Mouse (Mus musculus): ENCODE data around the gene Bsg. TPM values are rescaled to one million over a fixed set of nuclear protein-coding genes. Genes with fewer than 3 reads are reported as not detected.
A peak's percentile ranks its signal among the peaks of the same experiment; 100 is the strongest.

Gene Bsg
- polyA plus RNA-seq, 1 experiment from 2014 or later, result 1,041 TPM

DNA sequence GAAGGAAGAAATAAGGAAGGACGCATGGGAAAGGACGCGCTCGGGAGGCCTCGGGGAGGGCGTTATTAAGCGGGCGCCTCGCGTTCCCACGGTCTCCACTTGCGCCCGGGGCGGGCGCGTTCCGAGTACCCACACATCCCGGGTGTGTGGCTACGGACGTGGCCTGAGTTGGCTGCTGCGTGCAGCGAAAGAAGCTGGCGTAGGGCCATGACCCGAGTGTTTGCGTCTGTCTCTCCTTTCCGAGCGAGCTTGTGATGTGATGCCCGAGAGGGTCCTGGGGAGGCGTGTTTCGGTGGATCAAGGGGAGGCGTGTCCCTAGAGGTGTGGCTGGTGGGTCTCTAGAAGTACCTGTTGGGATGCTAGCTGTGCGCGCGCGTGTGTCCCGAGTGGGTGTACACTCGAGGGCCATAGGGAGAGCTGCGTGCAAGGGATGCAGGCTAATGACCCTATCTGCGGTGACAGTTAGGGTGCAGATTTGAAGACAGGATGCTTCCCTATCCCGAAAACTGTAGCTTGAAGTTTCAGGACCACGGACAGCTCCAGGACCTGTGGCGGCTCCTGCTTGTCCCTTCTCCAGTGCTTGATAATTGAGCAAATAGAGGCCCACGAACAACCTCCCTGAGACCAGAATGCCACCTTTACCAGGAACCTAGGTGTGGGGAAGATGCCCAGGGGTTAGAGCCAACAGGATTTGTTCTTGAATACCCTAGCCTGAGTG lies 13.5 kb downstream of the Bsg start:
- H3K9me3 ChIP-seq (replicated peaks; ENCODE audit: control insufficient read depth, low read length), result no peaks in the 10 kb centered on the region
- 4% methylated on average over 43 of the region's 43 CpGs for WGBS
- no peak overlapping the region for H3K9ac ChIP-seq (ENCODE audit: low read length)
- no peak for ATAC-seq (ENCODE audit: insufficient read depth, low FRiP score)
- H3K27me3 ChIP-seq (ENCODE audit: control insufficient read depth, insufficient read depth, low read length), result peaks cover 41% of the 10 kb centered on the region
- H3K27ac ChIP-seq (ENCODE audit: low read length), result no peak overlapping the region
- peak overlapping the region; percentile 63 for H3K4me3 ChIP-seq (replicated peaks; ENCODE audit: low read length)
- H3K4me1 ChIP-seq (ENCODE audit: control insufficient read depth, insufficient read depth, low read length), result peaks cover 14% of the 10 kb centered on the region
- H3K36me3 ChIP-seq (ENCODE audit: control insufficient read depth, insufficient read depth, low read length), result no peaks in the 10 kb centered on the region
- peak overlapping the region; percentile 95 for H3K4me2 ChIP-seq (ENCODE audit: low read depth, low read length)

DNA sequence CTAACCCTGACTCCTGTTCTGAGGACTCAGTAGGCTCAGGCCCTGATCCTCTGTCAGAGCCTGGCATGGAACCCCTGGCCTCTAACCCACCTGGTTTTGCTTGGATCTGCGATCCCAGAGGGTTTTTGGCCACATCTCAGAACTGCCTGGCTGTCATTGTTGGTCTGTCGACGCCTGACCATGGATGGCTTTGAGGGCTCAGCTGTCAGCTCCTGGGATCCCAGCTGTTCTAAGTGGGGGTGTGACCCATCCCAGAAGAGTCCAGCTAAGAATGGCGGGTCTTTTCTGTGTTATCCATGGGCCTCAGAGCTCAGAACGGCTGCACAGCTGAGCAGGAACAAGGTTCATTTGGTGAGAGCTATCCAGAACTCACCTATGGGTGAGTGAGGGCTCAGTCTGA lies 16.8 kb downstream of the Bsg start:
- Histone ChIP-seq H3K4me2 (ENCODE audit: low read depth, low read length) (no peak overlapping the region), H3K27me3 (ENCODE audit: control insufficient read depth, insufficient read depth, low read length) (peaks cover 21% of the 10 kb centered on the region), H3K4me1 (ENCODE audit: control insufficient read depth, insufficient read depth, low read length) (peaks cover 13% of the 10 kb centered on the region), H3K36me3 (ENCODE audit: control insufficient read depth, insufficient read depth, low read length) (no peaks in the 10 kb centered on the region), H3K9ac (ENCODE audit: low read length) (no peak overlapping the region), H3K4me3 (replicated peaks; ENCODE audit: low read length) (no peak overlapping the region), H3K27ac (ENCODE audit: low read length) (no peak overlapping the region), H3K9me3 (replicated peaks; ENCODE audit: control insufficient read depth, low read length) (no peaks in the 10 kb centered on the region)
- WGBS, result 59% methylated on average over 5 of the region's 5 CpGs
- no peak for ATAC-seq (ENCODE audit: insufficient read depth, low FRiP score)

DNA sequence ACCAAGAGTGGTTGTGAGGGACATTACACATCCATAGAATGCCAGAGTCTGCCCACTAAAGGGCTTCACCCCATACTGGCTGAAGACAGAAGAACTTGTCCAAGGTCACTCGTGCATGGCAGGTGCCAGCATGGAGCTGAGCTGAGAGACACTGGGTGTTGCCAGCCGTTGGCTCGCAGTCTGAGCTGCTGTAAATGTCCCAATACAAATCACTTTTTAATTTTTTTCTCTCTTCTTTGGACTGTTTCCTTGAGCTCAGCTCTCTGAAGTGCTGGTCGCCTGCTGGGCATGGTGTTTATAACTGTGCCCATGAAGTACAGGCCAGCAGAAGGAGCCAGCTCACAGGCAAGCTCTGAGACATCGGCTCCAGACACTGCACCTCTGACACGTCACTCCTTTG lies 18.8 kb downstream of the Bsg start:
- Histone ChIP-seq H3K27ac (ENCODE audit: low read length) (no peak overlapping the region), H3K9me3 (replicated peaks; ENCODE audit: control insufficient read depth, low read length) (no peaks in the 10 kb centered on the region), H3K4me3 (replicated peaks; ENCODE audit: low read length) (no peak overlapping the region), H3K9ac (ENCODE audit: low read length) (no peak overlapping the region), H3K27me3 (ENCODE audit: control insufficient read depth, insufficient read depth, low read length) (peaks cover 4% of the 10 kb centered on the region), H3K4me1 (ENCODE audit: control insufficient read depth, insufficient read depth, low read length) (no peaks in the 10 kb centered on the region), H3K4me2 (ENCODE audit: low read depth, low read length) (no peak overlapping the region), H3K36me3 (ENCODE audit: control insufficient read depth, insufficient read depth, low read length) (no peaks in the 10 kb centered on the region)
- 63% methylated on average over 6 of the region's 6 CpGs for WGBS
- no peak for ATAC-seq (ENCODE audit: insufficient read depth, low FRiP score)

DNA sequence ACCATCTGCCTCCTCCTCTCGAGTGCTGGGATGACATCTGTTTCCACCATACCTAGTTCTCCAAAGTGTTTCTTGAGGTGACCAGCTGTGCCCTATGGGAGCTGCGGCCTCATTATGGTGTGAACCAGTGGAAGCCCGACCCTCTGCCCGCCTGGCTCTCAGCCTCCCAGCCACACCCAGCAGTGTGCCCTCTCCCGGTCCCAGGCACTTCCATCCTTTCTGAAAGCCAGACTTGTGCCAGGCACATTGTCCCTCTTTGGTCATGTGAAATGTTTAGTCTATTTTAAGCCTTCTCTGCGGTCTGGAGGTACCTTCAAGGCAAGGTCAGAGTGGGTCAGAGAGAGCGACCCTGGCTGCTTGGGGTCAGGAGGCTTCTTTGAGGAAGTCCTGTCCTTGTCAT lies 19.4 kb downstream of the Bsg start:
- H3K9ac ChIP-seq (ENCODE audit: low read length), result no peak overlapping the region
- H3K9me3 ChIP-seq (replicated peaks; ENCODE audit: control insufficient read depth, low read length), result no peaks in the 10 kb centered on the region
- no peak overlapping the region for H3K4me3 ChIP-seq (replicated peaks; ENCODE audit: low read length)
- no peaks in the 10 kb centered on the region for H3K4me1 ChIP-seq (ENCODE audit: control insufficient read depth, insufficient read depth, low read length)
- H3K4me2 ChIP-seq (ENCODE audit: low read depth, low read length), result no peak overlapping the region
- ATAC-seq (ENCODE audit: insufficient read depth, low FRiP score), result no peak
- H3K27me3 ChIP-seq (ENCODE audit: control insufficient read depth, insufficient read depth, low read length), result no peaks in the 10 kb centered on the region
- H3K36me3 ChIP-seq (ENCODE audit: control insufficient read depth, insufficient read depth, low read length), result no peaks in the 10 kb centered on the region
- 75% methylated on average over 7 of the region's 7 CpGs for WGBS
- no peak overlapping the region for H3K27ac ChIP-seq (ENCODE audit: low read length)

DNA sequence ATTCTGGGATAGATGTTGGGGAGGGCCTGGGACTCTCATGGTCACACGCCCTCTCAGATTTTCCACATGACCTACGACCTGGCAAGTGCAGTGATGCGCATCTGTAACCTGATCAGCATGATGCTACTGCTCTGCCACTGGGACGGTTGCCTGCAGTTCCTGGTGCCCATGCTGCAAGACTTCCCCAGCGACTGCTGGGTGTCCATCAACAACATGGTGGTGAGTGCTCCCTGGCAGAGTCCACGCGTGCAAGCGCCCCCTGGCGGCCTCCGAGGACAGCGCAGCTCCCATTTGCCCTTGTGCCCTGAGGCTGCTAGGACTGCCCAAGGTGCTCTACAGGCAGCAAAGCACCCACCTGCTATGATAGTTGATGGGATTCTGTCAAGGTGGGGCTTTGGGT lies 21.8 kb downstream of the Bsg start:
- Histone ChIP-seq H3K9me3 (replicated peaks; ENCODE audit: control insufficient read depth, low read length) (no peaks in the 10 kb centered on the region), H3K4me3 (replicated peaks; ENCODE audit: low read length) (no peak overlapping the region), H3K36me3 (ENCODE audit: control insufficient read depth, insufficient read depth, low read length) (no peaks in the 10 kb centered on the region), H3K27ac (ENCODE audit: low read length) (no peak overlapping the region), H3K27me3 (ENCODE audit: control insufficient read depth, insufficient read depth, low read length) (no peaks in the 10 kb centered on the region), H3K9ac (ENCODE audit: low read length) (no peak overlapping the region), H3K4me2 (ENCODE audit: low read depth, low read length) (no peak overlapping the region), H3K4me1 (ENCODE audit: control insufficient read depth, insufficient read depth, low read length) (no peaks in the 10 kb centered on the region)
- 37% methylated on average over 11 of the region's 11 CpGs for WGBS
- no peak for ATAC-seq (ENCODE audit: insufficient read depth, low FRiP score)

DNA sequence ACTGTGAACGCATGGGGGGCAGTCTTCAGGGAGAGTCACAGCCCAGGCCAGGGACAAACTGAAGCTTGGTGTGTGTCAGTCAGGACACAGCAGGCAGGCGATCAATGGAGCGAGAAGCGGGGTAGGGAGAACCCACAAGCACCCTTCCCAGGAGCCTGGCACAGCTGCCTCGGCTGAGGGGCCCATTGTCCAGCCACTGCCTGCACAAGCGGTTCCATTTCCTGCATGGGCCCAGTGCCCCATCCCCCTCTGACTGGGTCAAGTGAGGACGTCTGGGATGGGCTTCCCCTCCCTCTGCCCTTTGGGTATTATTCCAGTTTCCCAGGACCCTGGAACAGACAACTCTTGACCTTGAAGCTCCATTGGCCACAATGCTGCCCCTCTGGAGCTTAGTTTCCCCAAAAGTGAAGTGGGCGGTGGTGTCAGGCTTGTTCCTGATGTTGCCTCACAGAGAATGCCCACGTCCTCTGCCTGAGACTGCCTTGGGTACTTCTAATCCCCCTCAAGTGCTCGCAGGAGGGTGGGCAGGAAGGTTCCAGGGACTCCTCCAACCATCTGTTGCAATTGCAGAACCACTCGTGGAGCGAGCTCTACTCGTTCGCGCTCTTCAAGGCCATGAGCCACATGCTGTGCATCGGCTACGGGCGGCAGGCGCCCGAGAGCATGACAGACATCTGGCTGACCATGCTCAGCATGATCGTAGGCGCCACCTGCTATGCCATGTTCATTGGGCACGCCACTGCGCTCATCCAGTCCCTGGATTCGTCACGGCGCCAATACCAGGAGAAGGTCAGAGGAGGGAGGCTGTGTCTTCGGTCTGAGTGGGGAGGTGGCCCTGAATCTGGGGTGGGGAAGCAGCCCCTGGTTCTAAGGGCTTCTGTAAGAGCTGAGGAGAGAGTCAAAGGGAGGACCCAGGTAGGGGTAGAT lies 24.3 kb downstream of the Bsg start:
- Histone ChIP-seq H3K36me3 (ENCODE audit: control insufficient read depth, insufficient read depth, low read length) (0 out of 2 replicates have a peak, but pooled peaks cover under 1% of the 10 kb centered on the region), H3K4me2 (ENCODE audit: low read depth, low read length) (no peak overlapping the region), H3K27ac (ENCODE audit: low read length) (no peak overlapping the region), H3K27me3 (ENCODE audit: control insufficient read depth, insufficient read depth, low read length) (no peaks in the 10 kb centered on the region), H3K9me3 (replicated peaks; ENCODE audit: control insufficient read depth, low read length) (no peaks in the 10 kb centered on the region), H3K4me1 (ENCODE audit: control insufficient read depth, insufficient read depth, low read length) (no peaks in the 10 kb centered on the region), H3K9ac (ENCODE audit: low read length) (no peak overlapping the region), H3K4me3 (replicated peaks; ENCODE audit: low read length) (no peak overlapping the region)
- 0 out of 2 replicates have a peak, but pooled peaks have one; percentile 22 for ATAC-seq (ENCODE audit: insufficient read depth, low FRiP score)
- WGBS, result 62% methylated on average over 28 of the region's 28 CpGs

DNA sequence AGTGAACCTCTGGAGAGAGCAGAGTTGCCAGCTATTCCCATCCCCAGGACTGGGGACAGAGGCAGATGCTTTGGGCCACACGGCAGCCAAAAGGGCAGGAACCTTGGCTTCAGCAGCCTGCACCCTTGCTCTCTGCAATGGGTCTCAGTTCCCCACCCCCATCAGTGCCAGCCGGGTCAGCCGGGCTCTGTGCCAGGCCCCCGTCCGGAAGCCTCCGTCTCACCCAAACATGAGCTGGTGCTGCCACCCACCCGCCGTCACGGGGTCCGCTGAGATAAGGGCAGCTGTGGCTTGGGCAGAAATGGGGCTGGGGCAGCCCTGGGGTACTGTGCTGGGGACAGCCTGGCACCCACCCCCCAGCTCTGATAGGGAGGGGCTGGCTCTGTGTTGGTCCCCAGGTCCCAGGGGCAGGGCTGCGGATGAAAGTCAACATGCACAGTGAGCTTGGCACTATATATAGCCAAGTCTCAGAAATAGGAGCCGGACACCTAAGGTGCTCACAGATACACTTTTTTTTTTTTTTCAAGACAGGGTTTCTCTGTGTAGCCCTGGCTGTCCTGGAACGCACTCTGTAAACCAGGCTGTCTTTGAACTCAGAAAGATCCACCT lies 25.2 kb downstream of the Bsg start:
- 70% methylated on average over 13 of the region's 13 CpGs for WGBS
- no peak overlapping the region for H3K27ac ChIP-seq (ENCODE audit: low read length)
- no peaks in the 10 kb centered on the region for H3K27me3 ChIP-seq (ENCODE audit: control insufficient read depth, insufficient read depth, low read length)
- ATAC-seq (ENCODE audit: insufficient read depth, low FRiP score), result no peak
- no peak overlapping the region for H3K4me3 ChIP-seq (replicated peaks; ENCODE audit: low read length)
- H3K4me1 ChIP-seq (ENCODE audit: control insufficient read depth, insufficient read depth, low read length), result no peaks in the 10 kb centered on the region
- H3K36me3 ChIP-seq (ENCODE audit: control insufficient read depth, insufficient read depth, low read length), result peaks cover 10% of the 10 kb centered on the region
- no peak overlapping the region for H3K4me2 ChIP-seq (ENCODE audit: low read depth, low read length)
- H3K9me3 ChIP-seq (replicated peaks; ENCODE audit: control insufficient read depth, low read length), result no peaks in the 10 kb centered on the region
- H3K9ac ChIP-seq (ENCODE audit: low read length), result no peak overlapping the region

DNA sequence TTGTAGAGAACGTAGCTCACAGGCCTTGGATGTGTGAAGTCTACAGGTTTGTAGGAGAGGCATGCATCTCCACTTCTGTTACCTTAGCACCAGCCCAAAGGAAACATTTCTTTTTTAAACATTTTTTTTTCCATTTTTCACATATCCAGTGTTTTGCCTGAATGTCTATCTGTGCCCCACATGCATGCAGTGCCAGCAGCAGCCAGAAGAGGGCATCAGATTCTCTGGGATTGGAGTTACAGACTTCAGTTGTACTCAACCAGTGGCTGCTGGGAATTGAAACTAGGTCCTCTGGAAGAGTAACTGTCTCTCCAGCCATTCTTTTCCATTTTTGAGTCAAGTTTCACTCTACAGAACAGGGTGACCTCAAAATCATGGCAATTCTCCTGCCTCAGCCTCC lies 28.2 kb downstream of the Bsg start:
- Histone ChIP-seq H3K4me3 (replicated peaks; ENCODE audit: low read length) (no peak overlapping the region), H3K4me2 (ENCODE audit: low read depth, low read length) (no peak overlapping the region), H3K27me3 (ENCODE audit: control insufficient read depth, insufficient read depth, low read length) (no peaks in the 10 kb centered on the region), H3K9me3 (replicated peaks; ENCODE audit: control insufficient read depth, low read length) (peaks cover 10% of the 10 kb centered on the region; the same call in 1 of the 2 replicates), H3K4me1 (ENCODE audit: control insufficient read depth, insufficient read depth, low read length) (no peaks in the 10 kb centered on the region), H3K9ac (ENCODE audit: low read length) (no peak overlapping the region), H3K27ac (ENCODE audit: low read length) (no peak overlapping the region), H3K36me3 (ENCODE audit: control insufficient read depth, insufficient read depth, low read length) (peaks cover 36% of the 10 kb centered on the region)
- no peak for ATAC-seq (ENCODE audit: insufficient read depth, low FRiP score)
- 96% methylated on average over 1 of the region's 1 CpGs for WGBS

DNA sequence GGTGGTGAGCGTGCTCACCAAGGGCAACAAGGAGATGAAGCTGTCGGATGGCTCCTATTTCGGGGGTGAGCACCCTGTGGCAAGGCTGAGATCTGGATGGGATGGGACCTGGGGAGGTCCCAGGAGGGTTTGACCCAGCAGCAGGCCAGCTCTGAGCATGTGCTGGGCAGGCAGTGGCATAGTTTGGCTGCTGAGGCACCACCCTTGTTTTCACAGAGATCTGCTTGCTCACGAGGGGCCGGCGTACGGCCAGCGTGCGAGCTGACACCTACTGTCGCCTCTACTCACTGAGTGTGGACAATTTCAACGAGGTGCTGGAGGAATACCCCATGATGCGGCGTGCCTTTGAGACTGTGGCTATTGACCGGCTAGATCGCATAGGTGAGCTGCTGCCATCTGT lies 29.6 kb downstream of the Bsg start:
- Histone ChIP-seq H3K36me3 (ENCODE audit: control insufficient read depth, insufficient read depth, low read length) (peaks cover 49% of the 10 kb centered on the region), H3K27me3 (ENCODE audit: control insufficient read depth, insufficient read depth, low read length) (no peaks in the 10 kb centered on the region), H3K4me2 (ENCODE audit: low read depth, low read length) (no peak overlapping the region), H3K9me3 (replicated peaks; ENCODE audit: control insufficient read depth, low read length) (peaks cover 21% of the 10 kb centered on the region), H3K4me3 (replicated peaks; ENCODE audit: low read length) (no peak overlapping the region), H3K9ac (ENCODE audit: low read length) (no peak overlapping the region), H3K4me1 (ENCODE audit: control insufficient read depth, insufficient read depth, low read length) (no peaks in the 10 kb centered on the region), H3K27ac (ENCODE audit: low read length) (no peak overlapping the region)
- WGBS, result 97% methylated on average over 15 of the region's 15 CpGs
- ATAC-seq (ENCODE audit: insufficient read depth, low FRiP score), result no peak
